Mouse (Mus musculus) liver, postnatal 0 days (tissue): ENCODE measurements at regions not wholly inside any gene's neighbourhood (a gene's known extent, or its start where the extent isn't known, plus 50 kb on each side); places are given as distances from the start of the nearest gene placed in this dataset.

Experiments
- ATAC-seq: fragments of 200-750 bp; cut with Nextera tagmentation; 2 replicates; pipeline ENCODE4 v1.8.0; 2017; ENCODE audit warnings: mild to moderate bottlenecking, moderate library complexity
- DNase-seq: peaks from one replicate; pipeline ENCODE4 v3.0.0-alpha.2; 2016
- H3K27ac ChIP-seq: fragments of 300-500 bp; sonication (generic); 2 replicates; pipeline ENCODE4 v1.5.1; 2014; ENCODE audit warnings: antibody characterized with exemption, moderate library complexity, mild to moderate bottlenecking, low read depth
- H3K27me3 ChIP-seq: fragments of 300-500 bp; sonication (generic); 2 replicates; pipeline ENCODE4 v1.6.1; 2014; ENCODE audit warnings: low read length, control low read depth, mixed read lengths; ENCODE audit not compliant: insufficient read depth
- H3K36me3 ChIP-seq: fragments of 300-500 bp; sonication (generic); replicated peaks from 2 replicates; pipeline ENCODE4 v1.6.1; 2014; ENCODE audit warnings: mild to moderate bottlenecking, control low read depth, low read length, moderate library complexity, mixed read lengths; ENCODE audit not compliant: insufficient read depth
- H3K4me1 ChIP-seq: fragments of 300-500 bp; sonication (generic); 2 replicates; pipeline ENCODE4 v1.6.1; 2014; ENCODE audit warnings: antibody characterized with exemption, mild to moderate bottlenecking, control low read depth; ENCODE audit not compliant: insufficient read depth
- H3K4me2 ChIP-seq: fragments of 300-500 bp; sonication (generic); 2 replicates; pipeline ENCODE4 v1.6.1; 2014; ENCODE audit warnings: low read depth, mild to moderate bottlenecking, low read length, moderate library complexity, mixed read lengths
- H3K4me3 ChIP-seq: fragments of 300-500 bp; sonication (generic); 2 replicates; pipeline ENCODE4 v1.5.1; 2014; ENCODE audit warnings: low read depth, low read length
- H3K9ac ChIP-seq: fragments of 300-500 bp; sonication (generic); replicated peaks from 2 replicates; pipeline ENCODE4 v1.6.1; 2014; ENCODE audit warnings: mild to moderate bottlenecking, moderate library complexity
- H3K9me3 ChIP-seq: fragments of 300-500 bp; sonication (generic); 2 replicates; pipeline ENCODE4 v1.6.1; 2016; ENCODE audit warnings: mild to moderate bottlenecking, control low read depth, low read length, mixed read lengths
- CTCF ChIP-seq: sonication (generic); IDR thresholded peaks from 2 replicates; pipeline ENCODE4 v1.5.1; 2016; ENCODE audit warnings: antibody characterized with exemption, low read depth
- EP300 ChIP-seq: IDR thresholded peaks from 2 replicates; pipeline ENCODE4 v1.6.1; 2016; ENCODE audit warnings: antibody characterized with exemption, low read depth, mild to moderate bottlenecking
- WGBS: fragments of 180-500 bp; shearing (Covaris S2); extraction: QIAGEN DNeasy Blood & Tissue Kit; methylation state at CpG from one replicate; pipeline ENCODE4 v1.1.7; 2014; ENCODE audit not compliant: insufficient replicate concordance; 5-methylcytosine and 5-hydroxymethylcytosine counted together

DNA sequence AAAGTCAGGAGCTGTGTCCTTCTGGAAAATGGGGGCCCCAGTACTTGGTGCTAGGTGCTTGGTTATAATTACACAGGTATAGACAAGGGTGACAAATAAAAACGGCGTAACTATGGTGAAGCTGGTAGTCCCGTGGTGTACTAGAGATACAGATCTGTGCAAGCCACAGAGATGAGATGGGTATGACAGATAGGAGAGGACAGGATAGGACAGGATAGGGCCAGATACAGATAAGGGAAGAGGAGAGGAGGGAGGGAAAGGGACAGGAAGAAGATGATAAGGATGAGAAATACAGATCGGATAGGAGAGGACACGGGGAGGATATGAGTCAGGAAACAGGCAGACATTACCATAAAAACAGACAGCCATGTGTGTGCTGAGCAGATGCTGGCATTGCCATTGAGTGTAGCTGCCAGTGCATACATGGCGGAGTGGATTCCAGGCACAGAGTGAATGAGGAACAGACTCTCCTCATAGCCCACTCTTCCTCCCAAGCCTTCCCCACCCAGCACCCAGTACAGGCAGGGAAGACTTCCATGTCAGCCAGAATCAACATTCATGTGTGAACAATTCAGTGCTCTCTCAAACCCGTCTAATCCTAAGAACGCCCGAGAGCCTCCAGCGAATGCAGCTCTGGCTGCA is 231.9 kb upstream of the Cdh4 start:
- H3K36me3 ChIP-seq: no peaks in the 10 kb centered on the region
- WGBS: 62% methylated on average over 10 of the region's 10 CpGs

DNA sequence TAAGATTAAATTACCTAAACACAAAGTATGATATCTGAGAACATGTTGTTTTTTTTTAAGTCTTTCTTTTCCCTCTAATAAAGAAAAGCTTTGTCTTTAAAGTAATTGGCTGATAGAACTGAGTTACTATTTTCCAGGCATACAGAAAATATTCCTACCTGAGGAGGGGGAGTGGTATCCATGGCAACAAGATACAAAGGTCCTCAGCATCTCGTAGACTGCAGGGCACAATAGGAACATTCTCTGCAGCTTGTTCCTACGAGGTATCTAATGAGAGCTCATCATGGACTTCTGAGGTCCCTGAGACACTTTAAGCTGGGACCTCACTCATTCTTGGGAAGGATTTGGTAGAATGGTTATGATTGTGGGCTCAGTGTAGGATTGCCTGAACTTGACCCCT is 225.5 kb upstream of the Cdh4 start:
- H3K9ac ChIP-seq: no peak overlapping the region
- no peak overlapping the region for H3K4me2 ChIP-seq
- no peak for TF ChIP-seq EP300
- no peak for TF ChIP-seq CTCF
- H3K27ac ChIP-seq: no peak overlapping the region
- WGBS: 60% methylated on average over 2 of the region's 2 CpGs
- H3K9me3 ChIP-seq: no peaks in the 10 kb centered on the region
- ATAC-seq (no peak), DNase-seq (no peak)
- no peaks in the 10 kb centered on the region for H3K27me3 ChIP-seq
- H3K4me1 ChIP-seq: no peaks in the 10 kb centered on the region
- no peaks in the 10 kb centered on the region for H3K36me3 ChIP-seq
- no peak overlapping the region for H3K4me3 ChIP-seq

More for the DNA sequence above, 231.9 kb upstream of the Cdh4 start:
- DNase-seq: no peak
- Histone ChIP-seq H3K9me3 (no peaks in the 10 kb centered on the region), H3K4me2 (no peak overlapping the region), H3K4me3 (no peak overlapping the region), H3K27ac (no peak overlapping the region), H3K9ac (no peak overlapping the region), H3K27me3 (no peaks in the 10 kb centered on the region), H3K4me1 (no peaks in the 10 kb centered on the region)
- no peak for ATAC-seq
- TF ChIP-seq EP300 (no peak), CTCF (no peak)

DNA sequence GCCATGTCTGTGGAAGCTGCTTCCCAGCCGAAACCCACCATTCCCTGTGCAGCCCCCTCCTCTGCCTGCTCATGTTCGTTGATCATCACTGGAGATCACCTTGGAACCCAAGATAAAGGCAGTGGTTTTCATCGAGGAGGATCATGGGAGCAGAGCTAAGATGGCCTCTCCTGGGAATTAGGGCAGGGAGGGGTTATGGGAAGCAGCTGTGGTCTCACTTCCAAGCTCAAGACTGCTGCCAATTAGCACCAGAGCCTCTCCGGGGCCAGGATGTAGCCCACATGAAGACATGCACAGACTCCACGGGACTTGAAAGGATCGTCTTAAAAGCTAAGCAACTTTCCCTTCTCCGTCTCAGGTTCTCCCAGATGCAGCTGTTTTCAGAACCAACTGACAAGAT is 214.1 kb upstream of the Cdh4 start:
- WGBS: 77% methylated on average over 7 of the region's 7 CpGs
- no peak overlapping the region for H3K4me3 ChIP-seq
- no peak overlapping the region for H3K9ac ChIP-seq
- no peak overlapping the region for H3K27ac ChIP-seq
- H3K9me3 ChIP-seq: no peaks in the 10 kb centered on the region
- H3K36me3 ChIP-seq: no peaks in the 10 kb centered on the region
- no peak for TF ChIP-seq CTCF
- no peak for TF ChIP-seq EP300
- DNase-seq: no peak
- no peak overlapping the region for H3K4me2 ChIP-seq
- no peak for ATAC-seq
- H3K4me1 ChIP-seq: no peaks in the 10 kb centered on the region
- H3K27me3 ChIP-seq: no peaks in the 10 kb centered on the region

DNA sequence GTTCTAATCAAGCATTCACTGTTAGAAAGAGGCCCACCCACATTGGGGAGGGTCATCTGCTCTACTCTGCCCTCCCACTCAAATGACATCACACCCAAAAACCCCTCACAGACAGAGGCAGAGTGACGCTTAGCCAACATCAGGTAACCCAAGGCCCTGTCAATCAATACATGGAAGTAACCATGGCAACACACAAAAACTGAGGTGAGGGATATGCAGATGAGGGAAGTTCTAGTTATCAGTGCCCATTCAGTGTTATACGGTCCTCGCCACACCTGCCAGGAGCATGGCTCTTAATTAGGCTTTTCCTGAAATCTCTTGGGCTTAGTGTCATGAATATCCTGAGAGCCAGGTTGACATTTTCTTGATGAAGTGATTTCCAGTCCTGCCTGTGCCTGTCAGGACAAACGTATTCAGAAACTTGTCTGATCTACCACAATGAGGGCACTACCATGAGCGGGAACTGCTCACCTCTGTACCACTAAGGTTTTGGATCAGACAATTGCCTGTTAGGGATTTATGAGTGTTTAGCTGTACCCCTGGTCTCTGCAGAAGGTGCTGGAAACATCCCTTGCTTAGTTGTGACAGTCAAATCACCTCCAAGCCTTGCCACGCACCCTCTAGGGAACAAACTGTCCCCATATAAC is 210.4 kb upstream of the Cdh4 start:
- H3K4me2 ChIP-seq: no peak overlapping the region
- no peak overlapping the region for H3K4me3 ChIP-seq
- no peaks in the 10 kb centered on the region for H3K36me3 ChIP-seq
- WGBS: 66% methylated on average over 6 of the region's 6 CpGs
- H3K4me1 ChIP-seq: no peaks in the 10 kb centered on the region
- no peaks in the 10 kb centered on the region for H3K9me3 ChIP-seq
- ATAC-seq: no peak
- TF ChIP-seq CTCF: no peak
- TF ChIP-seq EP300: no peak
- no peak overlapping the region for H3K27ac ChIP-seq
- H3K27me3 ChIP-seq: no peaks in the 10 kb centered on the region
- no peak overlapping the region for H3K9ac ChIP-seq
- no peak for DNase-seq

DNA sequence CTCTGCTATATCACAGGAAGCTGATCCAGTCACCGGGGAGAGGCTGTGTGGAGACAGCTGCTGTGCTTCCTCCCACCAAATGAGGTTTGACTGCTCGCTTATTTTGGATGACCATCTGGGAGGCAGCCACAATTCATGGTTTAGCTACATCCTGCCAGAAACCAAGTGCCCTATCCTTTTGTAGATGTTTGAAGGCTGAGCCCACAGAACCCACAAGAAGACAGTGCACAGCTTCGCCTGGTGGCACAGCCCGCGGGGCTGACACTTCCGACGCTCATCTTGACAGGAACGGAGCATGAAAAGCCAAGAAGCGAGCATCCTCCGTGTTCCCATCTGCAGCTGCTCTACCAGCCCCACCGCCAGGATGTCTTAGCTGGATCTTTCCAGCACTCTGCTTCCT is 204.1 kb upstream of the Cdh4 start:
- H3K36me3 ChIP-seq: no peaks in the 10 kb centered on the region
- no peak overlapping the region for H3K4me2 ChIP-seq
- TF ChIP-seq CTCF: no peak
- TF ChIP-seq EP300: no peak
- H3K4me3 ChIP-seq: no peak overlapping the region
- no peak overlapping the region for H3K27ac ChIP-seq
- no peak overlapping the region for H3K9ac ChIP-seq
- ATAC-seq: no peak
- no peaks in the 10 kb centered on the region for H3K27me3 ChIP-seq
- H3K4me1 ChIP-seq: no peaks in the 10 kb centered on the region
- 77% methylated on average over 11 of the region's 11 CpGs for WGBS
- DNase-seq: no peak
- no peaks in the 10 kb centered on the region for H3K9me3 ChIP-seq

DNA sequence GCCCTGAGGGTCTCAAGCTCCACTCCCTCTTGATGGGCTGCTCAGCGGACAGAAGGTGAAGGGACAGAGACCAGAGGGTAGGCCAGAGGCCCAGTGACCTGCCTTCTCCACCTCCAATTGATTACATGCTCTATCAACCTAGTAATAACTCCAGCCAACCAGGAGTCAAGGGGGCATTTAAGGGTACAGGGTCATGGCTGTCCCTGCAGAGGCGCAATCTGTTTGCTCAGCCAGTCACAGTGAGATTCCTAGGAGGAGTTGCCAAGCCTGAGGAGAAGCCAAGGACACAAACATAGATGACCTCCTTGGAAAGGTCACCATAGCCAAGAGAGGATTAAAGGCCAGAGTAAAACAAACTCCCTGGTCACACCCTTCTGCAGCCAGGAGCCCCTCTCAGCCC is 181.3 kb upstream of the Cdh4 start:
- WGBS: 71% methylated on average over 2 of the region's 2 CpGs
- TF ChIP-seq EP300 (no peak), CTCF (no peak)
- no peaks in the 10 kb centered on the region for H3K36me3 ChIP-seq
- H3K4me1 ChIP-seq: no peaks in the 10 kb centered on the region
- no peak overlapping the region for H3K27ac ChIP-seq
- no peak overlapping the region for H3K4me2 ChIP-seq
- no peak overlapping the region for H3K9ac ChIP-seq
- ATAC-seq (no peak), DNase-seq (no peak)
- H3K27me3 ChIP-seq: no peaks in the 10 kb centered on the region
- no peaks in the 10 kb centered on the region for H3K9me3 ChIP-seq
- no peak overlapping the region for H3K4me3 ChIP-seq
